Mouse (Mus musculus) liver, adult 2 months (tissue): ENCODE results near the gene Dcpp1. TPM values are rescaled to one million over a fixed set of nuclear protein-coding genes. Genes with fewer than 3 reads are reported as not detected.
A peak's percentile ranks its signal among the peaks of the same experiment; 100 is the strongest.
"Not testable (repeated sequence)": the region's sequence is repeated elsewhere in the genome, so short reads cannot be mapped to it uniquely, and the experiment has no call there.

ENCODE experiments used
- DNase-seq: peaks from one replicate; pipeline ENCODE4 v3.0.0-alpha.2; 2011; ENCODE audit warnings: low read depth, low spot score; ENCODE audit errors: extremely low read depth
- H3K27ac ChIP-seq: fragments of 200-500 bp; replicated peaks from 2 replicates; pipeline ENCODE4 v1.5.1; 2012; ENCODE audit warnings: low read depth, mild to moderate bottlenecking, control low read depth, inconsistent platforms, low read length; ENCODE audit not compliant: insufficient read depth
- H3K27me3 ChIP-seq: fragments of 200-500 bp; 2 replicates; pipeline ENCODE4 v1.6.1; 2012; ENCODE audit warnings: mild to moderate bottlenecking, moderate library complexity, low read length, inconsistent platforms; ENCODE audit not compliant: control insufficient read depth, insufficient read depth
- H3K36me3 ChIP-seq: fragments of 200-500 bp; 2 replicates; pipeline ENCODE4 v1.6.1; 2012; ENCODE audit warnings: low read length, inconsistent platforms; ENCODE audit not compliant: control insufficient read depth, insufficient read depth
- H3K4me1 ChIP-seq: fragments of 200-500 bp; 2 replicates; pipeline ENCODE4 v1.6.1; 2011; ENCODE audit warnings: low read length; ENCODE audit not compliant: control insufficient read depth, insufficient read depth
- H3K4me3 ChIP-seq: fragments of 200-500 bp; 2 replicates; pipeline ENCODE4 v1.5.1; 2011; ENCODE audit warnings: low read depth, mild to moderate bottlenecking, control low read depth, low read length, moderate library complexity; ENCODE audit not compliant: insufficient read depth
- H3K79me2 ChIP-seq: fragments of 200-500 bp; 2 replicates; pipeline ENCODE4 v1.6.1; 2012; ENCODE audit warnings: inconsistent platforms, mild to moderate bottlenecking, low read length, moderate library complexity; ENCODE audit not compliant: control insufficient read depth, insufficient read depth
- H3K9ac ChIP-seq: fragments of 200-500 bp; 2 replicates; pipeline ENCODE4 v1.6.1; 2012; ENCODE audit warnings: low read depth, mild to moderate bottlenecking, control low read depth, inconsistent platforms, low read length
- CTCF ChIP-seq: fragments of 200-500 bp; IDR thresholded peaks from 2 replicates; pipeline ENCODE4 v1.5.1; 2011; ENCODE audit warnings: low read depth, low read length, control low read depth
- POLR2A ChIP-seq: fragments of 200-500 bp; IDR thresholded peaks from 2 replicates; pipeline ENCODE4 v1.6.1; 2011; ENCODE audit warnings: low read length, control low read depth; ENCODE audit not compliant: insufficient read depth; ENCODE audit errors: extremely low read depth
- WGBS: fragments of 180-500 bp; shearing (Covaris S2); methylation state at CpG from one replicate; pipeline ENCODE4 v1.1.7; 2018; 5-methylcytosine and 5-hydroxymethylcytosine counted together
- polyA plus RNA-seq: library from polyadenylated mRNA; depleted of rRNA; stranded (reverse); fragments of >200 nt; gene quantifications from 2 replicates; pipeline ENCODE4 v1.2.3, GENCODE M21; 2012; rRNA removed
- total RNA-seq: library from RNA; depleted of rRNA; stranded (reverse); fragments of >200 nt; gene quantifications from 2 replicates; pipeline ENCODE4 v1.2.3, GENCODE M21; 2014; rRNA removed

Dcpp1 gene
- total RNA-seq, result not detected in 2 replicates
- polyA plus RNA-seq, result not detected in 2 replicates

GRCm38 (mm10) chr17:23880576-23880975 lies at the start of gene Dcpp1, which contains the start of gene Dcpp2:
Gene Dcpp1, plus strand, starts transcription at chr17:23880876.
Gene Dcpp2, plus strand, starts transcription at chr17:23880880.
- H3K27me3 ChIP-seq, H3K4me3 ChIP-seq, H3K79me2 ChIP-seq, H3K4me1 ChIP-seq, H3K27ac ChIP-seq, DNase-seq, H3K36me3 ChIP-seq, H3K9ac ChIP-seq: not testable (repeated sequence)
- 57% methylated on average over 4 of the region's 4 CpGs for WGBS

- Histone ChIP-seq H3K36me3 (peaks cover 4% of the 10 kb centered on the region), H3K4me3 (no peak overlapping the region), H3K27me3 (peaks cover 3% of the 10 kb centered on the region; the same call in 1 of the 2 replicates), H3K4me1 (peaks cover 8% of the 10 kb centered on the region; the same call in 1 of the 2 replicates), H3K9ac (no peak overlapping the region), H3K79me2 (peaks cover 3% of the 10 kb centered on the region; the same call in 1 of the 2 replicates), H3K27ac (no peak overlapping the region)
- 100% methylated on average over 1 of the region's 1 CpGs for WGBS
- TF ChIP-seq POLR2A (no peak), CTCF (no peak)
- no peak for DNase-seq
These were observed 49.5 kb upstream of the Dcpp1 start for GRCm38 (mm10) chr17:23831201-23831600.

GRCm38 (mm10) chr17:23836006-23836575 lies 44.6 kb upstream of the Dcpp1 start, which contains the start of gene Prss33:
Gene Prss33, minus strand, starts transcription at chr17:23836056.
- no peaks in the 10 kb centered on the region for H3K36me3 ChIP-seq
- DNase-seq, result no peak
- no peak within 1 kb of the TSS for H3K27ac ChIP-seq
- H3K79me2 ChIP-seq, result no peaks in the 10 kb centered on the region
- H3K27me3 ChIP-seq, result peaks cover 3% of the 10 kb centered on the region; the same call in 1 of the 2 replicates
- H3K4me1 ChIP-seq, result no peaks in the 10 kb centered on the region
- WGBS, result 91% methylated on average over 8 of the region's 8 CpGs
- H3K9ac ChIP-seq, result no peak within 1 kb of the TSS
- TF ChIP-seq CTCF (no peak), POLR2A (no peak)
- H3K4me3 ChIP-seq, result no peak within 1 kb of the TSS

GRCm38 (mm10) chr17:23841145-23841544 lies 39.5 kb upstream of the Dcpp1 start:
- H3K27me3 ChIP-seq, result no peaks in the 10 kb centered on the region

GRCm38 (mm10) chr17:23843141-23843811 lies 37.4 kb upstream of the Dcpp1 start:
- no peak overlapping the region for H3K27ac ChIP-seq
- H3K79me2 ChIP-seq, result no peaks in the 10 kb centered on the region
- TF ChIP-seq POLR2A, result no peak
- peak; percentile 40 for TF ChIP-seq CTCF
- 57% methylated on average over 23 of the region's 23 CpGs for WGBS
- H3K27me3 ChIP-seq, result no peaks in the 10 kb centered on the region
- no peak for DNase-seq
- no peaks in the 10 kb centered on the region for H3K36me3 ChIP-seq
- no peaks in the 10 kb centered on the region; the same call in 1 of the 2 replicates for H3K4me1 ChIP-seq
- no peak overlapping the region for H3K9ac ChIP-seq
- no peak overlapping the region for H3K4me3 ChIP-seq

More at GRCm38 (mm10) chr17:23841145-23841544, 39.5 kb upstream of the Dcpp1 start:
- Histone ChIP-seq H3K36me3 (no peaks in the 10 kb centered on the region), H3K4me1 (no peaks in the 10 kb centered on the region; the same call in 1 of the 2 replicates), H3K4me3 (no peak overlapping the region), H3K27ac (no peak overlapping the region), H3K79me2 (no peaks in the 10 kb centered on the region), H3K9ac (no peak overlapping the region)
- DNase-seq, result peak; percentile 58
- TF ChIP-seq POLR2A, result no peak
- peak; percentile 73 for TF ChIP-seq CTCF
- 39% methylated on average over 4 of the region's 4 CpGs for WGBS
